Mouse (Mus musculus) myocyte (in vitro differentiated cells): ENCODE data around the gene Traf4.
A peak's percentile ranks its signal among the peaks of the same experiment; 100 is the strongest.

ENCODE experiments used
- E2F4 ChIP-seq: IDR thresholded peaks from one replicate; pipeline ENCODE4 v1.6.1; 2011; ENCODE audit warnings: mild to moderate bottlenecking, control low read depth, moderate library complexity; ENCODE audit not compliant: insufficient read depth
- POLR2A ChIP-seq: IDR thresholded peaks from one replicate; pipeline ENCODE4 v1.6.1; 2011; ENCODE audit warnings: low read depth, mild to moderate bottlenecking, control low read depth, moderate library complexity; ENCODE audit not compliant: insufficient read length
- POLR2AphosphoS2 ChIP-seq: IDR thresholded peaks from one replicate; pipeline ENCODE4 v1.6.1; 2011; ENCODE audit warnings: low read depth, control low read depth; ENCODE audit not compliant: insufficient read length
- TCF12 ChIP-seq: IDR thresholded peaks from one replicate; pipeline ENCODE4 v1.6.1; 2011; ENCODE audit warnings: mild to moderate bottlenecking, control low read depth; ENCODE audit not compliant: poor library complexity, insufficient read depth, severe bottlenecking

- TF ChIP-seq POLR2A (no peak), POLR2AphosphoS2 (peak; percentile 54), TCF12 (peak; percentile 85), E2F4 (no peak)
Observed at GRCm38 (mm10) chr11:78163045-78163444, 2.3 kb downstream of the Traf4 start.
